Mouse (Mus musculus): ENCODE measurements at regions not wholly inside any gene's neighbourhood (a gene's known extent, or its start where the extent isn't known, plus 50 kb on each side); places are given as distances from the start of the nearest gene placed in this dataset.
A peak's percentile ranks its signal among the peaks of the same experiment; 100 is the strongest.

DNA sequence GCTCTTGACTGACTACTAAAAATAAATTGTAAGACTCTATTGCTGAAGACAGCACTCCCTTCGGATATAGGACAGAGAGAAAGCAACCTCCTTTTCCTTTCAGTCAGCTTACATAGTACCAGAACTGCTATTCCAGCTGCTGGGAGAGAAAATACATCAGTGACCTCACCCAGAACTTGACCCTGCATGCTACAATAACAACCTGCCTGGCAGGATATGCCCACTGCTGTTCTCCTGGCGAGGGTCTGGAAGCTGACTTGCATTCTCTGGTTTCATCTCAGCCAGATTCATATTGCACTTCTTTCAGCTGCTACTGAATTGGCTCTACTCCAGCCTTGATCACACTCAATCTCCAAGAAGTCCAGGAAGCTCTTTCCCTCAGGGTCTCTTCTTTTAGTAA, 179.1 kb upstream of the Itga4 start:
- ATAC-seq (replicated peaks; ENCODE audit: low read depth, poor library complexity, severe bottlenecking), result no peak

DNA sequence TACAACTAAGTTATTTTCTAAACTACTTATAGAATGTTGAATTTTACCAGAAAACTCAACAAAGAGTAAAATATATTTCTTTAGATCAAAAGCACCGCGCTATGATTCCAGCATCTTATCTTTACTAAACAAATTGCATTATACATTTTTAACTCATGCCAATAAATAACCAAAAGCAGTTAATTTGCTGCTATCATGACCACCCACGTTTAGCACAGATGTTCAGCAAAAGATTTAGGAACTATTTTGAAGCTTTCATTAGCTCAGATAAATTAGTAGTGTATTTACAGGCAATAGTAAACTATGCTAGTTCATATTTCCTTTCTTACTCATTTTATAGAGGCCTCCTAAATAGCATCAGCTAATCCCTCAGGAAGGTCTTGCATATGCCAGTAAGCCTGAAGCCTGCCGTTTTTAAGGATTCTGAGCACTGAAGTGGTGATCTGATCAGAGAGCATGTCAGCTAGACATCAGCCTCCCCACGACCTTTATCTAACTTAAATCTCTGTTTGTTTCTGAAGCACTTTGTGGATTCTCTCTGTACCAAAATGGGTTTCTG, 176.3 kb upstream of the Itga4 start:
- no peak for ATAC-seq (replicated peaks; ENCODE audit: low read depth, poor library complexity, severe bottlenecking)

DNA sequence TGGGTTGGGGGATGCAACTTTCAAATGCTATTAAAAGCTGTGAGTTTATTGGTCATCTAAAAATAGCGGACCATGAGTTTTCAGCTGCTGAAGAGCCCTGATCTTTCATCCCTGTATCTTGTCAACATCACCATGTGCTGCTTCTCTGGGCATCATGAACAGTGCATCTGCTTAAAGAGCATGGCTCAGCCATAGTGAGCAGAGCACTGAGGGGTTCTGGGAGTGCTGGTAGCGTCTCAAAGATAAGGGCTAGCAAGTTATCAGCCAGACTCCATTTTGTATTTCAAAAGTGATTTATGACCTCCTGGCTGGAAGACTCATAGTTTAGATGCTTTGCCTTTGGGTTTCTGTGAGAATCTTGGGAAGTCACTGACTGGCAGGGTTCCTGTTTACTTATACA, 173.5 kb upstream of the Itga4 start:
- ATAC-seq (replicated peaks; ENCODE audit: low read depth, poor library complexity, severe bottlenecking), result no peak

DNA sequence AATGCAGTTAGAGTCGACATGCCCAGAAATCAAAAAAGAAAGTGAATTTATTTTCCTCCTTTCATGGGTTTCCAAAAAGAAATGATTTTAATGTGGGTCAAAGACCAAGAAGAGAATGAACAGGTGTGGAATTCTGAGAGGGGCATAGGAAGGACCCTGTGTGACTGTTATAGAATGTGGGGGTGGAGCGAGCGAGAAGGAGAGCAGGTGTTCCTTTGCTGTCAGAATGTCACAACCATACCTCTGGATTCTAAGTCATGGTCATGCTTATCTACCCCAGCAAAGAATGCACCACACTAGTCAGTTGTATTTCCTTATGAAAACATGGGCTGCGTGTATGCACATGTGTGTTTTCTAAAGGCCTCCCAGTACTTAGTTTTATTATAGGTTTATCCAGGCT, 168.9 kb upstream of the Itga4 start:
- ATAC-seq (replicated peaks; ENCODE audit: low read depth, poor library complexity, severe bottlenecking), result no peak

DNA sequence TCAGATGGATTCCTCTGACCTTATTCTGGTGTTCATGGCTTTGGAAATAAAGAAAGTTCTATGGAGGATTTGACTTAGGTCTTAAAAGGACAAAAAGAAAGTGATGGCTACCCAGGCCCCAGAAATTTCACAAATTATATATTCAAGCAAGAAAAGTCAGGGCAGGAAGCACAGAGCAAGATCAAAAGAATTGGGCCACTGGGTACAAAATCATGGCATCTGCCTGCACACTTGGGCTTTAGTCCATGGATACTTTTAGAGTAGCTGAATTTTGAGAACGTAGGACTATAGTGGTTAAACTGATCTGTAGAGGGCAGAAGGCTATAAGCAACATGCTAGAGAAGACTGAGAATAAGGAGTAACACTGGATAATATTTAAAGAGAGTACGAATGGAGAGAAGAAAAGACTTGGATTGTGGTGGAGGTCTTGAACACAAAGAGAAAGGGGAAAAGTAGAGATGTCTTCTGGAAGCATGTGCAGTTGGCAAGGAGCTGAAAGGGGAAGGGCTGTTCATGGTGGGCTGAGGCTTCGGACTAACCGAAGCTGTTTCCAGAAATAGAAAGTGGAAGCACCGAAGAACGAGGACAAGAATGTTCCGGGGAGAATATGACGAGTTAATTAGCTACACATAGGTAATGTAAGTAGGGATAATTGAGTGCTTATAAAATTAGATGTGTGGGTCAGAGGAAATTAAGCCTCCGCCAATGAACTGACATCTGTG, 168.2 kb upstream of the Itga4 start:
- peak; percentile 80 for ATAC-seq (replicated peaks; ENCODE audit: low read depth, poor library complexity, severe bottlenecking)

DNA sequence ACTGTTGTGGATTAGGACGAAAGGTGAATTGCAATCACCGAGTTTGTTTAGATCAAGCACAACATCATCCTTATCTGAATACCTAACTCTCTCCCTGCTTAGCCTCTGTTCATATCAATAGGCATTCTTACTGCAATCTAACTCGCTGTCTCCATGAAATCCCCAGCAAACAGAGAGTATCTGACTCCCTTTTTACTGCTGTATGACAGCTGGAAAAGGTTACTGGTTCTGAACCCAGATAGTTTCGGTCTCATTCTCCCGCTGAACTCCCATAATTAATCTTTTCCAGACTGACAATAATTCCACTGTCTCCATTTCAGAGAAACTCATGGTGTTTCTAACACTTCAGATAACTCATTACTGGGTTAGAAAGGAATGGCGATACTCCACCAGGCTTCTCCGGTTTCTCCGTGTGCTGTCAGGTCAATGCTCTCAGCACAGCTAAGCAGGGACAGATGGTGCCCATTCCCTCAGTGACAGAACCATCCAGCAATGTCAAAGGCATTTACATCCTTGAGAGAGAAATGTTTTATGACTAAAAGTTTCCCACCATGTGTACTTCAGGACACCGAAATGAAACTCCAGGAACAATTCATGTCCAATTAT, 167.5 kb upstream of the Itga4 start:
- 0 out of 2 replicates have a peak, but pooled peaks have one; percentile 22 for ATAC-seq (replicated peaks; ENCODE audit: low read depth, poor library complexity, severe bottlenecking)

DNA sequence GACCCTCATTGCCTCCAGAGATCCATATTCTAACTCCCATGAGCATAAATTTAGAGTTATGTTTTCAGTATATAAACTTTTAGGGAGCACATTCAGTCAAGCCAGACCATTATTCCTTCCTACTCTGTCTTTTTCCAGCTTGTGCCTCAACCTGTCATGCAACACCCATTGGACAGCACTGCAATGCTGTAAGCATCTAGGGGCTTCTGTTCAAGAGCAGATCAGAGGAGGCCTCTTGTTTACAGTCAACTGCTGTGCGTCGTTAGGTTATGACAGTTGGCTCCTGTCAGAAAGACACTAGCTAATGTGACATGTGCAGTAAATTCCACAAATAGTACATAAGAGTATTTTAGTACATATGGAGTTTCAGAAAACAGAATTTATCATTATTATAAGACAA, 165.0 kb upstream of the Itga4 start:
- no peak for ATAC-seq (replicated peaks; ENCODE audit: low read depth, poor library complexity, severe bottlenecking)

DNA sequence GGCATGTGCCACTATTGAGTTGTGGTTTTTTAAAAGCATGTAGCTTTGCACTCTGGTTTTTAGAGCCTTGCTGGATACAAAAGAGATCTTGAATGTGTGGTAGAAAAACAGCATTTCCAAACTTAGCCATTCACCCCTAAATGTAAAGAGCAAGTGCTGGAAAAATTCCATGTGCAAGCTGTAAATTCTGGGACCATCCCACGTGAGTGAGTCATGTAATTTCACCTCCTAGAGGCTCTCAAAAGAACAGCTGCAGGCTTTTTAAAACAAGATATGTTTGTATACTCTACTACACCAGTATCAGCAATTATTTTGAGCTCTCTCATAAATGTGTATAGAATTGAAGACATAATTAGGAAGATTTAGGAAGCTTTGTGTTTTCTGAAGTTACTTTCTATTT, 160.9 kb upstream of the Itga4 start:
- no peak for ATAC-seq (replicated peaks; ENCODE audit: low read depth, poor library complexity, severe bottlenecking)

DNA sequence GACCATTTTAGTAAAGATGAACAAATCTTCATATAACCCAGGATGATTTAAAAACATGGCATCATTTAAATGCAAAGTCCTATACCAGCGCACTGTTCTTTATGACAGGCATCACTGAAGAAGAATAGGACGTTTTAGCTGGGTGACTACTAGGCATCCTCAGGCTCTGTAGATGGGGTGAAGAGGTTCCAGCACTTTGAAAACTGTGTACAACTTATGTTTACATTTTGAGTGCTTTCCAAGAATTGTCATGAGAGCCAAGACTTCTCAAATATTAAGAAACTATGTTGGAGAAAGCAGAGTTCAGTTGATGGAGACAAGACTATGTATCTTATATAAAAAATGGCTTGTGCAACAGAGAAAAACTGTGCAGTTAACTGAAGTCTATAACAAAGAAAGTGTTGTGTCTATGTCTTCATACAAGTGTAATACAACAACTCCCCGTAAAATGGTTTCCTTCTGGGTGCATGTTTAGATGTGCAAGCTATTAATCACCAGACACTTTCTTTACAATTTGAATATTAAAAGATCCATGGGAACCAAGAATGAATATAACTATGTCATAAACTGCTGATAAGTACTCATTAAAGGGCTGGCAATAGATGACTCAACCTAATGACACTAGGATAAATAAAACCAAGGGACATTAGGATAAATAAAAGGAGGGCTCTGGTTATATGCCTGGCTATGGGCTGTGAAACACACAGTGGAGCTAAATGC, 158.5 kb upstream of the Itga4 start:
- no peak for ATAC-seq (replicated peaks; ENCODE audit: low read depth, poor library complexity, severe bottlenecking)

DNA sequence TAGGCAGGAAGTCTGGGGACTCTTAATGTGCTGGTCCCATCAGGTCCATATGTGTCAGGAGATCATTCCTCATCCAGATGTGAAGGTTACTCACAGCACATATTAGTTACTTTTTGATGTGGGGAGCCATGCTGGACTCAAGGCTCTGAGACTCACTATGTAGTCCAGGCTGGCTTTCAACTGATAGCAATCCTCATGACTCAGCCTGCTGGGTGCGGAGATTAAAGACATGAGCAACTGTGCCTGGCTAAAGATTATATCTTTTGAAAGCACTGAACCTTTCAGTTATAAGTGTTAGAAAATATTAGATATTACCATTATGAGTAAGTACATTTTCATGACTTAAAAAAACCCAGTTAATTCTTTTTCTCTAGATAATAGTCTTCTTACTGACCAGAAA, 155.6 kb upstream of the Itga4 start:
- no peak for ATAC-seq (replicated peaks; ENCODE audit: low read depth, poor library complexity, severe bottlenecking)

DNA sequence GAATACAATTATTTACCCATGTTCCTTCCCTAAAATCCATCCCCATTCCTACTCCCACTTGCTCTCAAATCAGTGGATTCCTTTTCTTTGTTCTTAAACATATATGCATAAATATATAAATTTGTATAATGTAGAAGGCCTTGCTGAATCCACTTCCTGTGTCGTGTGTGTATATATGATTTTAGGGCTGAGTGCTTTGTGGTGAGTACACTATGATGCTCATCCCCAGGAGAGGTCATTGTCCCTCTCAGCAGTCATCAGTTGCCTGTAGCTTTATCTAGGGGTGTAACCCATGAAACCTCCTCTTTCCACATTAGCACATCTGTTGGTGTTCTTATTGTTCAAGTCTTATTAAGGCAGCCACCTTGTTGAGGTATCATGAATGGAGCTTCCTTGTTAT, 143.6 kb upstream of the Itga4 start:
- no peak for ATAC-seq (replicated peaks; ENCODE audit: low read depth, poor library complexity, severe bottlenecking)

DNA sequence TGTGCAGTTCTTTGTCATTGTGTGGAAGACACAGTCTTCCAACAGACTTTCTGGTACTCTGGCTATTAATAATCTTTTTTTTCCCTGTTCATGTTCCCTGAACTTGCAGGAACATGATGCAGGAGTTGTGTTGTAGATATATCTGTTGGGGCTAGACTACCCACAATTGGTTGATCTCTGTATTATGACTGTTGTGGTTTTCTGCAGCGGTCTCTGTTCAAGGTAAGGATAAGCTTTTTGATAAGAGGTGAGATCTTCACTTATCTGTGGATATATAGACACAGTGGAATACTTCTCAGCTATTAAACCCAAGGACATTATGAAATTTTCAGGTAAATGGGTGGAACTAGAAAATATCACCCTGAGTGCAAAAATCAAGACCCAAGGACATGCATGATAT, 143.2 kb upstream of the Itga4 start:
- ATAC-seq (replicated peaks; ENCODE audit: low read depth, poor library complexity, severe bottlenecking), result no peak

DNA sequence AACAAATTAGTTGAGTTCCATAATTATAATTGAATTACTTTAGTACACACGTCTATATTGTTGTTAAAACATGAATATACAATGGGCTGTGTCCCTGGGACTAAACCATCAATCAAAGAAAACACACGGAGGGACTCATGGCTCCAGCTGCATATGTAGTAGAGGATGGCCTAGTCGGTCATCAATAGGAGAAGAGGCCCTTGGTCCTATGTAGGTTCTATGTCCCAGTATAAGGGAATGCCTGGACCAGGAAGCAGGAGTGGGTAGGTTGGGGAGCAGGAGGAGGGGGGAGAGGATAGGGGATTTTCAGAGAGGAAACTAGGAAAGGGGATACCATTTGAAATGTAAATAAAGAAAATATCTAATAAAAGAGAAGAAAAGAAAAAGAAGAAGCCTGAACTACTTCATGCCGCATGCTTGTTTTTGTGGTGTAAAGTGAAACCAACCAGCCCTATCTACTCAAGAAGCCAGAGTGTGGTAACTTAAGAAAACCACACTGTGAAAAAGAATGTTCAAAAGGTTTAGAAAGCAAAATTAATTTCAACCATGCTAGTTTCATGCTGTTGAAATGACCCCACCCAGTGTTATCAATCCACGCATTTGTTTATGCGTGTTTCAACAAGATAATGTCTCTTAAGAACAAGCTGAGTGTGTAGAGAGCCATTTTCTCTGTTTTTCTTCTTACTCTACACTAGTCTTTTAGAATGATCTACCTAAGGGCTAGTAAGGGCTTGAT, 134.4 kb upstream of the Itga4 start:
- ATAC-seq (replicated peaks; ENCODE audit: low read depth, poor library complexity, severe bottlenecking), result peak; percentile 97

DNA sequence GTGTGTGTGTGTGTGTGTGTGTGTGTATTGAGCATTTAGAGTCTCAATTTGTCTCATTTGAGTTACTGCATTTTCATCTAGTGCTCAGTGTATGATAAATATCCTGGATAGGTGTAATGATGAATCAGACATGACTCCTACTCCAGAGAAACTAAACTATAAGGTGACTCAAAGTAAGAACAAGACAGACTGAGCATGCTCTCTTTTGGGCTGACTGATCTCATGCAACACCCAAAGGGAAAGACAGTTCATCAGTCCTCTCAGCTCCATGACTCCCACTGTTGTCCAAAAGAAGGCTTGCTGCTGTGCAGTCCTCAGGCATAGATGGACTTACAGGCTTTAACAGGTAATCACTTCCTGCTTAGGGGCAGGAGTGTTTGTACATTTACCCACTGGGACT, 132.7 kb upstream of the Itga4 start:
- no peak for ATAC-seq (replicated peaks; ENCODE audit: low read depth, poor library complexity, severe bottlenecking)

DNA sequence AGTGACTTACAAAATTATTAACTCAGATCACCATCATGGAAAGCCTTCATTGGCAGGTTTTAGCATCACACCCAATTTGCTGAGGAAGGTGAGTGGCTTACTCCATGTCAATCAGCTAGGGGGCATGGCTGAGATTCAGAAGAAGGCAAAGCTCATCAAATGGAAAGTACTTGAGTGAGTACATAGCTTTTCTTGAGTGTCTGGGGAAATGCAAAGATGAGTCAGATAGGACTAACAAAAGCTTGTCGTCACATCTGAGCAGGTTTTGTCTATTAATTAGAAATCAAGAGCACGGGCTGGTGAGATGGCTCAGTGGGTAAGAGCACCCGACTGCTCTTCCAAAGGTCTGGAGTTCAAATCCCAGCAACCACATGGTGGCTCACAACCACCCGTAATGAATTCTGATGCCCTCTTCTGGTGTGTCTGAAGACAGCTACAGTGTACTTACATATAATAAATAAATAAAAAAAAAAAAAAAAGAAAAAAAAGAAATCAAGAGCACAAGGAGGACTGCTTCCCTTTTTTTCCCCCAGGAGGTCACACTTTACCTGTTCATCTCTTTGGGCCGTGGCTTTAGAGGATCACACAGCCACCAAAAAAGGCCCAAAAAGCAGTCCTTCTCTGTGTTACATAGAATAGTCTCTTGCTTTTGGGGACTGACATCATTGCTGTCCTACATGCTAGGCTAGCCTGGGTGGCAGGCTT, 130.8 kb upstream of the Itga4 start:
- ATAC-seq (replicated peaks; ENCODE audit: low read depth, poor library complexity, severe bottlenecking), result no peak

DNA sequence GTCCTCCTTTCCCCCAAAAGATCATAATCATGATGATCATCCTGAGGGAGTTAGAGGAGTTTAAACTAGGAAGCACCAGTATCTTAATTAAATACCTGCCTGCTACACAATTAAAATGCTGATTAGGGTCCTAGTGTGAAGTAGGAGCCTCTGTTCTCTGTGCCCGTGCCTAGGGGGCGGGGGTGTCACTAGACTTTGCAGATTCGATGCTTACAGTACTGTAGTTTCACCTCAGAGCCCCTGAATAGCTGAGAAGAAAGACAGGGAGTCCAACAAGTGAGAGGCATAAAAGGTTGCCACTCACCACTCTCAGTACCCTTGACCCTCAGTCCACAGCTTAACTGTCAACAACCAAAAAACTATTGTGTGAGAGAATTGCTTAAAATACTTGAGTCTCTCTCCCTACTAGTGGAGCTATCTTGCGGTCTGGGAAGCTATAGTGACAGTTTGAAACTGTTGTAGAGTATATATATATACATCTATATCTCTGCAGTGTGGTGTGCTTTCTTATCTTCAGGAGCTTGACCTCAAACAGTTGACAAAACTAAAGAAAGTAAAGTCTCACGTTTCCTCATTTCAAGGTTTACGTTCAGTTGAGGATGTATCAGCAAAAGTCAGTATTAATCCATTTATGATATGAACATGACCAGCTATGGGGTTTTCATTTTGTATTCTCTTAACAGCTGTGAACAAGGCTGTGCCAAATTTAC, 128.9 kb upstream of the Itga4 start:
- ATAC-seq (replicated peaks; ENCODE audit: low read depth, poor library complexity, severe bottlenecking), result peak; percentile 76

DNA sequence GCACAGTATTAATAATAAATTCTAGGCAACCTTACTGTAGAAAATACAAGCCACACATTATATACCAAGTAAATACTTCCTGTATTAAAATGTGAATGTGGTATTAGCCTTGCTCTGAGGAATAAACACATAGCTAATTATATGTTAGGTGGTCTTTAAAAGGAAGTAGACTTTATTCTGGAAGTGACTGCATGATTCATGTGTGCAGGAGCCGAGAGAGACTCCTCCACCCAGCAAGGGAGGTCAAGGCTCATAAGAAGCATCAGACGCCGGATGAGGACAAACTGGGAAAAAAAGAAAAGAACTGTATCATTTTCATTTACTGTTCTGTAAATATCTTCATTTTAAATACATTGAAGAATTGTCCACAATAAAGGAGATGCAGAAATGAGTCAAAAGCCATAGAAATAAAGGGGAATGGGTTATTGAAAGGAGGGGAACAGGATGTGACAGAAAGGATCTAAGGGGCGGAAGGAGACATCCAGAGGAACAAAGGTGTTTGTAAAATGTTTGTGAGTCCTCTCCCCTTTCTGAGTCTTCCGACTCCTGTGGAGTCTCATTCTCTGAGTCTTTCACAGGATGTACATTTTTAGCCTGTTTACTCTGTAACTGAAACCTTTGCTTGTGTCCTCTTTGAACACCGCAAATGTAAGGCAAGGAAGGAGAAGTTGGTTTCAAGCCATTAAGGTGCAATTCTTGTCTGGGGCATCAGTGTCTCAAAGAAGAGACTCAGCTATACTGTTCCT, 128.1 kb upstream of the Itga4 start:
- peak; percentile 4; the same call in 1 of the 2 replicates for ATAC-seq (replicated peaks; ENCODE audit: low read depth, poor library complexity, severe bottlenecking)

DNA sequence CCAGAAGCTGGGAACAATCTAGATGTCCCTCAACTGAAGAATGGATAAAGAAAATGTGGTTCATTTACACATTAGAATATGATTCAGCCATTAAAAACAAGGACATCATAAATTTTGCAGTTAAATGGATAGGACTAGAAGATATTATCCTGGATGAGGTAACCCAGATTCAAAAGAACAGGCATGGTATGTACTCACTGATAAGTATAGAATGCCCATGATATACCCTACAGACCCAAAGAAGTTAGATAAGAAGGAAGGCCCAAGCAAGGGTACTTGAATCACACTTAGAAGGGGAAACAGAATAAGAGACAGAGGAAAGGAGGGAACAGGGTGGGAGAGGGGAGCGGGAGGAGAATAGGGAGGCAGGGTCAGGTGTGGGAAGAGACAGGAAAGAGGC, 127.4 kb upstream of the Itga4 start:
- no peak for ATAC-seq (replicated peaks; ENCODE audit: low read depth, poor library complexity, severe bottlenecking)

DNA sequence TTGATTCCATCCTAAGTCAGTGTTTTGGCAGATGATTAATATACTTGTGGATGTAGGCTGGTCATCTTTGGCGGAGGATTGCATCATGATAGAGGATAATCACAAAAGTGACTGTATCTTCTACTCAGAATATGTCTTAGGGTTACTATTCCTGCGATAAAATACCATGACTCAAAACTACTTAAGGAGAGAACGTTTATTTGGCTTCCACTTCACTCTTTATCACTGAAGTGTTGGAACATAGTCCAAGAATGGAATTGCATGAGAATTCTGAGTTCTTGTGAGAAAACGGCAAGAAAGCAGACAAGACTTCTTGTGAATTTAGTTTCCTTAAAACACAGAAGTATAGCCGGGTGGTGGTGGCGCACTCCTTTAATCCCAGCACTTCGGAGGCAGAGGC, 124.6 kb upstream of the Itga4 start:
- no peak for ATAC-seq (replicated peaks; ENCODE audit: low read depth, poor library complexity, severe bottlenecking)

Data from common myeloid progenitor, adult 5-6 weeks (primary cell).